Comparison of ENCODE assay signal across 8 mouse cellular contexts in genomic region chr13:4662336-4663101, GRCm38 (mm10). TPM values are rescaled to one million over a fixed set of nuclear protein-coding genes. Genes with fewer than 3 reads are reported as not detected.
A peak's percentile ranks its signal among the peaks of the same experiment; 100 is the strongest.
DNase-seq lines count a peak whose midpoint lies in the region; ATAC-seq and TF ChIP-seq lines count a peak whose summit lies in the region.
"Had no signal": no experiment of that assay in that cellular context is flagged by ENCODE, and none has a peak within 500 bp of the region (broad histone marks: within the 10 kb centered on the region; RNA-seq: fewer than 3 reads in every experiment).

No protein-coding gene starts in this region.

- peak; percentile 93 for TF ChIP-seq EP300 in lung, postnatal 0 days (IDR thresholded peaks at IDR 0.05)

- peak overlapping the region; percentile 41 for H3K4me2 ChIP-seq in kidney, embryonic 16.5 days (replicated peaks; ENCODE audit: low read depth, low read length)
- H3K4me2 ChIP-seq in lung, postnatal 0 days (replicated peaks; ENCODE audit: low read depth, low read length): peak overlapping the region; percentile 35
- H3K4me2 ChIP-seq in stomach, embryonic 16.5 days (ENCODE audit: low read depth, low read length): no peak overlapping the region
- H3K4me2 ChIP-seq: liver, embryonic 13.5 days had no signal

- H3K9ac ChIP-seq in kidney, embryonic 16.5 days (replicated peaks; ENCODE audit: low read length): no peak overlapping the region
- no peak overlapping the region for H3K9ac ChIP-seq in lung, postnatal 0 days (replicated peaks; ENCODE audit: low read depth)
- no peak overlapping the region for H3K9ac ChIP-seq in stomach, embryonic 16.5 days (ENCODE audit: low read length)
- H3K9ac ChIP-seq: liver, embryonic 13.5 days had no signal

- H3K4me1 ChIP-seq in kidney, embryonic 16.5 days (ENCODE audit: insufficient read depth, low read length): no peaks in the 10 kb centered on the region
- H3K4me1 ChIP-seq in lung, postnatal 0 days (ENCODE audit: insufficient read depth, low read depth, low read length): no peaks in the 10 kb centered on the region
- no peaks in the 10 kb centered on the region for H3K4me1 ChIP-seq in stomach, embryonic 16.5 days (ENCODE audit: control insufficient read depth, insufficient read depth, low read length)
- H3K4me1 ChIP-seq: liver, embryonic 13.5 days had no signal

- H3K9me3 ChIP-seq in kidney, embryonic 16.5 days (ENCODE audit: low read length): no peaks in the 10 kb centered on the region
- H3K9me3 ChIP-seq in lung, postnatal 0 days (ENCODE audit: low read length): no peaks in the 10 kb centered on the region
- H3K9me3 ChIP-seq in stomach, embryonic 16.5 days (replicated peaks; ENCODE audit: control insufficient read depth, low read length): no peaks in the 10 kb centered on the region
- H3K9me3 ChIP-seq: liver, embryonic 13.5 days had no signal

- DNase-seq in urinary bladder, postnatal 25 days (ENCODE audit: low spot score): peak; percentile 14
- no peak for DNase-seq in urinary bladder, postnatal 4 days (ENCODE audit: low spot score in 2 of 2)
- DNase-seq in cerebellum, adult 11 months: peak; percentile 2
- peak; percentile 84 for DNase-seq in lung, postnatal 0 days (ENCODE audit: low spot score)
- DNase-seq: liver, embryonic 13.5 days had no signal

- no peak overlapping the region; the same call in 1 of the 2 replicates for H3K4me3 ChIP-seq in kidney, embryonic 16.5 days (ENCODE audit: low read length)
- no peak overlapping the region for H3K4me3 ChIP-seq in lung, postnatal 0 days (ENCODE audit: low read depth, low read length)
- H3K4me3 ChIP-seq in stomach, embryonic 16.5 days (replicated peaks; ENCODE audit: low read length): no peak overlapping the region
- H3K4me3 ChIP-seq: liver, embryonic 13.5 days had no signal

- ATAC-seq in granulocyte monocyte progenitor cell, adult 5-6 weeks (replicated peaks; ENCODE audit: poor library complexity, severe bottlenecking): peak; percentile 97
- ATAC-seq in kidney, embryonic 16.5 days (ENCODE audit: low FRiP score, low TSS enrichment): peak; percentile 89
- peak; percentile 94 for ATAC-seq in lung, postnatal 0 days
- ATAC-seq in stomach, embryonic 16.5 days (ENCODE audit: insufficient read depth, low FRiP score): peak; percentile 64

- no peak overlapping the region for H3K27ac ChIP-seq in kidney, embryonic 16.5 days (ENCODE audit: low read length)
- no peak overlapping the region for H3K27ac ChIP-seq in lung, postnatal 0 days (ENCODE audit: low read length)
- no peak overlapping the region for H3K27ac ChIP-seq in stomach, embryonic 16.5 days (ENCODE audit: low read length)
- H3K27ac ChIP-seq: liver, embryonic 13.5 days had no signal

- no peaks in the 10 kb centered on the region for H3K36me3 ChIP-seq in kidney, embryonic 16.5 days (ENCODE audit: insufficient read depth, low read length)
- no peaks in the 10 kb centered on the region for H3K36me3 ChIP-seq in lung, postnatal 0 days (ENCODE audit: insufficient read depth, low read length)
- no peaks in the 10 kb centered on the region for H3K36me3 ChIP-seq in stomach, embryonic 16.5 days (ENCODE audit: control insufficient read depth, insufficient read depth, low read length)
- H3K36me3 ChIP-seq: liver, embryonic 13.5 days had no signal

- 37% methylated on average over 13 of the region's 13 CpGs for WGBS in kidney, embryonic 16.5 days
- 20% methylated on average over 13 of the region's 13 CpGs for WGBS in lung, postnatal 0 days
- 44% methylated on average over 13 of the region's 13 CpGs for WGBS in stomach, embryonic 16.5 days

- no peaks in the 10 kb centered on the region for H3K27me3 ChIP-seq in kidney, embryonic 16.5 days (ENCODE audit: insufficient read depth, low read length)
- no peaks in the 10 kb centered on the region for H3K27me3 ChIP-seq in lung, postnatal 0 days (replicated peaks; ENCODE audit: insufficient read depth, low read length)
- no peaks in the 10 kb centered on the region for H3K27me3 ChIP-seq in stomach, embryonic 16.5 days (ENCODE audit: control insufficient read depth, insufficient read depth, low read length)
- H3K27me3 ChIP-seq: liver, embryonic 13.5 days had no signal

- TF ChIP-seq CTCF in lung, postnatal 0 days (IDR thresholded peaks at IDR 0.05): peak; percentile 73

RNA-seq across cellular contexts. Expression of gene Akr1e1, which starts 53.5 kb away (rescaled TPM):
- total RNA-seq in granulocyte monocyte progenitor cell, adult 5-6 weeks (2014; fragmentation: Nextera tagmentation): 22.8 and 30.5 TPM in 2 replicates
- 11.2 and 17.8 TPM in 2 replicates for total RNA-seq in granulocyte monocyte progenitor cell, adult 5-6 weeks (2017)
- polyA plus RNA-seq in kidney, embryonic 16.5 days (2015; fragmentation: Nextera tagmentation; extraction: Ambion mirVana): 47.7 and 53.3 TPM in 2 replicates
- polyA plus RNA-seq in lung, postnatal 0 days (2015; fragmentation: Nextera tagmentation; extraction: Ambion mirVana): 22.7 and 27.5 TPM in 2 replicates
- polyA plus RNA-seq in stomach, embryonic 16.5 days (2015; fragmentation: Nextera tagmentation; extraction: Ambion mirVana): 46.1 and 46.9 TPM in 2 replicates

Comparison
In these comparisons a context has a peak if more than half of its experiments do, and no peak if none do; other contexts are left out.
1. DNase-seq: peak in urinary bladder, postnatal 25 days (single experiment), cerebellum, adult 11 months (single experiment) and lung, postnatal 0 days (single experiment); none in urinary bladder, postnatal 4 days (0 of 2).
2. Peak in every context shown above with its lines, with median percentiles within 50 percentile points of each other: ATAC-seq.